Mouse (Mus musculus) hindbrain, postnatal 0 days (tissue): ENCODE data around the gene Akp3. TPM values are rescaled to one million over a fixed set of nuclear protein-coding genes. Genes with fewer than 3 reads are reported as not detected.

ENCODE experiments used
- ATAC-seq: fragments of 200-750 bp; cut with Nextera tagmentation; 2 replicates; pipeline ENCODE4 v1.8.0; 2017; ENCODE audit warnings: mild to moderate bottlenecking, moderate TSS enrichment, moderate library complexity
- DNase-seq: peaks from one replicate; pipeline ENCODE4 v3.0.0-alpha.2; 2015; ENCODE audit warnings: low spot score
- H3K27ac ChIP-seq: fragments of 300-500 bp; sonication (generic); 2 replicates; pipeline ENCODE4 v1.5.1; 2014; ENCODE audit warnings: mild to moderate bottlenecking
- H3K27me3 ChIP-seq: fragments of 300-500 bp; sonication (generic); 2 replicates; pipeline ENCODE4 v1.6.1; 2014; ENCODE audit warnings: low read length, mixed read lengths; ENCODE audit not compliant: insufficient read depth
- H3K36me3 ChIP-seq: fragments of 300-500 bp; sonication (generic); 2 replicates; pipeline ENCODE4 v1.6.1; 2014; ENCODE audit warnings: low read length, mixed read lengths; ENCODE audit not compliant: insufficient read depth
- H3K4me1 ChIP-seq: fragments of 300-500 bp; sonication (generic); 2 replicates; pipeline ENCODE4 v1.6.1; 2014; ENCODE audit warnings: antibody characterized with exemption, low read length, mixed read lengths; ENCODE audit not compliant: insufficient read depth
- H3K4me2 ChIP-seq: fragments of 300-500 bp; sonication (generic); 2 replicates; pipeline ENCODE4 v1.6.1; 2014; ENCODE audit warnings: low read depth, mild to moderate bottlenecking, low read length, moderate library complexity, mixed read lengths
- H3K4me3 ChIP-seq: fragments of 300-500 bp; sonication (generic); 2 replicates; pipeline ENCODE4 v1.5.1; 2014; ENCODE audit warnings: low read length
- H3K9ac ChIP-seq: fragments of 300-500 bp; sonication (generic); replicated peaks from 2 replicates; pipeline ENCODE4 v1.6.1; 2014; ENCODE audit warnings: mild to moderate bottlenecking, low read length, moderate library complexity, mixed read lengths
- H3K9me3 ChIP-seq: fragments of 300-500 bp; sonication (generic); 2 replicates; pipeline ENCODE4 v1.6.1; 2016; ENCODE audit warnings: low read length, mixed read lengths
- CTCF ChIP-seq: IDR thresholded peaks from 2 replicates; pipeline ENCODE4 v1.5.1; 2016; ENCODE audit warnings: antibody characterized with exemption, control low read depth, low read depth
- WGBS: fragments of 180-500 bp; shearing (Covaris S2); extraction: QIAGEN DNeasy Blood & Tissue Kit; methylation state at CpG from one replicate; pipeline ENCODE4 v1.1.7; 2014; 5-methylcytosine and 5-hydroxymethylcytosine counted together
- polyA plus RNA-seq: library from polyadenylated mRNA; unstranded; fragments of >200 nt; fragmentation: Nextera tagmentation; extraction: Ambion mirVana; gene quantifications from 2 replicates; pipeline ENCODE4 v1.2.1, GENCODE M21; 2015
- total RNA-seq: library from RNA; depleted of rRNA; stranded (reverse); fragments of >200 nt; gene quantifications from 2 replicates; pipeline ENCODE4 v1.2.3, GENCODE M21; 2014

Gene Akp3
- total and polyA plus RNA-seq, 2 experiments from 2014 or later, result not detected

GRCm38 (mm10) chr1:87153776-87154500, 29.2 kb downstream of the Akp3 start:
- peak; percentile 36; the same call in 1 of the 2 replicates for ATAC-seq
- H3K27me3 ChIP-seq, result peaks cover 59% of the 10 kb centered on the region
- peak overlapping the region; percentile 65 for H3K4me2 ChIP-seq
- no peaks in the 10 kb centered on the region for H3K36me3 ChIP-seq
- H3K9ac ChIP-seq, result peak overlapping the region; percentile 28; the same call in 1 of the 2 replicates
- H3K4me3 ChIP-seq, result peak overlapping the region; percentile 45
- 1% methylated on average over 69 of the region's 72 CpGs for WGBS
- no peak overlapping the region for H3K27ac ChIP-seq
- peak; percentile 36 for DNase-seq
- no peak for TF ChIP-seq CTCF
- H3K4me1 ChIP-seq, result no peaks in the 10 kb centered on the region
- H3K9me3 ChIP-seq, result no peaks in the 10 kb centered on the region

GRCm38 (mm10) chr1:87154501-87155120, 29.8 kb downstream of the Akp3 start:
- Histone ChIP-seq H3K36me3 (no peaks in the 10 kb centered on the region), H3K4me1 (no peaks in the 10 kb centered on the region), H3K9me3 (no peaks in the 10 kb centered on the region), H3K27me3 (peaks cover 59% of the 10 kb centered on the region), H3K27ac (no peak overlapping the region), H3K4me2 (peak overlapping the region; percentile 65), H3K9ac (peak overlapping the region; percentile 28; the same call in 1 of the 2 replicates), H3K4me3 (peak overlapping the region; percentile 45)
- TF ChIP-seq CTCF, result peak; percentile 9; the same call in 1 of the 2 replicates
- DNase-seq (no peak), ATAC-seq (no peak)
- WGBS, result 2% methylated on average over 58 of the region's 58 CpGs

DNA sequence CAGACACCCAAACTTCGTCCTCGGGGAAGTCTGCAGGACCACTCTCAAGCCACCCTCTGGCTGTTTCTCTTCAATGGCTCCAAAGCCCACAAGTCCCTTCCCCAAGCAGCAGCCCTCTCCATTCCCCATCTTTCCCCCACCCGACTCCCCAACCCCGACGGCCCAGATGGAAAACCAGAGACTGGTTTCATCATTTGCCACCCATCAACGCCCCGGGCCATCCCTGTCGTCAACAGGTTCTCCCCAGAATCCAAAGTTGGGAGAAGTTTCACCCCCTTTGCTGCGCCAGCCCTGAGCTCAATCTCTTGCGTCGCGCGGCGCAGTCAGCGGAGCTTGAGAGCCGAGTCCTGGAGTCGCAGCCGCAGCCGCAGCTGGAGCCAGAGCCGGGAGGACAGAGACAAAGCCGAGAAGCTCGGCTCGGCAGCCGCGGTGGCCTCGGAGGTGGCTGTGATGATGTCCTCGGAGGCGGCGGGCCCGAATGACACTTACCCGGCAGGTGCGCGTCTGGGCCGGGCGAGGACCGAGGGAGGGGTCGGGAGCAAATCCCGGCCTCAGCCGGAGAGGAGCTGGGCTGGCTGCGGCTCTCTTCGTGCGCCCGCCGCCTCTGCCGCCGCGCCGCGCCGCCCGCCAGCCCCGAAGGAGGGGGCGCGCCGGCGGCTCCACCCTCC, 30.9 kb downstream of the Akp3 start:
- no peak for TF ChIP-seq CTCF
- no peak overlapping the region for H3K27ac ChIP-seq

DNA sequence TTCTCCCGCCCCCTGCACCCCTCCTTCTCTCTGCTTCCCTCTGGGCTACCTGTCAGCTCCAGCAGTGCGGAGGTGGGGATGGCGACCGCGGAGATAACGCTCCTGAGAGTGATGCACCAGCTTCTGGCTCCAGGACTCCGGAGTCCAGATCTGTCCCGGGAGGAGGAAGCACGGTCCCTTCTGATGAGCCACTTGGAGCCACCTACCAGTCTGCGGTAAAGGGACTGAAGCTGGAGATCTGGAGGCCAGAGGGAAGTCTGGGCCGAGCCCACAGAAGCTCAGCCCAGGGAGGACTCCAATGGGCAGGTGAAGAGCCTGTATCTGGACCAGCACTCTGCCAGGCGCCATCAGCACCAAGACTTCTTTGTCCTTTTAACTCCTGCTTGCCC, 31.4 kb downstream of the Akp3 start, which contains the start of gene Ecel1:
Gene Ecel1 (minus strand): TSS at position 323 of the 389 bp plus-strand sequence.
- Histone ChIP-seq H3K4me1 (no peaks in the 10 kb centered on the region), H3K9me3 (no peaks in the 10 kb centered on the region), H3K27ac (no peak within 1 kb of the TSS), H3K4me3 (peak within 1 kb of the TSS; percentile 45), H3K4me2 (peak within 1 kb of the TSS; percentile 65), H3K27me3 (peaks cover 58% of the 10 kb centered on the region), H3K9ac (peak within 1 kb of the TSS; percentile 41; the same call in 1 of the 2 replicates), H3K36me3 (no peaks in the 10 kb centered on the region)
- TF ChIP-seq CTCF, result no peak
- WGBS, result 4% methylated on average over 11 of the region's 12 CpGs
- no peak for ATAC-seq
- DNase-seq, result no peak

More for the DNA sequence above, 30.9 kb downstream of the Akp3 start:
- peak; percentile 47 for DNase-seq
- Histone ChIP-seq H3K36me3 (no peaks in the 10 kb centered on the region), H3K4me2 (peak overlapping the region; percentile 65), H3K4me3 (peak overlapping the region; percentile 45), H3K27me3 (peaks cover 59% of the 10 kb centered on the region), H3K9ac (peak overlapping the region; percentile 41; the same call in 1 of the 2 replicates), H3K4me1 (no peaks in the 10 kb centered on the region), H3K9me3 (no peaks in the 10 kb centered on the region)
- ATAC-seq, result peak; percentile 42
- under 1% methylated on average over 56 of the region's 56 CpGs for WGBS

DNA sequence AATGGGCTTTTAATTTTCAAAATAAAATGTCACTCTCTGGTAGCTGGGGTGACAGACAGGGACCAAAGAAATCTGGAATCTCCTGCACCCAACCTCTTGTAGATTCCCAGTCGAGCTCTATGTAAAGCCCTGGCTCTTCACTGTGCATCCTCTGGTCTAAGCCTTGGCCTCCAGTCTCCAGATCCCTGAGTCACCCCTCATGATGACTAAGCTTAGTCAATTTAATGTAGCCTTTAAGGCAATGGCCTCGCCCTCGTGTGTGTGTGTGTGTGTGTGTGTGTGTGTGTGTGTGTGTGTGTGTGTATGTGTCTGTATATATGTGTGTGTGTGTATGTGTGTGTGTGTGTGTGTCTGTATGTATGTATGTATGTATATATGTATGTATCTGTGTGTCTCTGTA, 34.6 kb downstream of the Akp3 start:
- DNase-seq, result no peak
- no peak for ATAC-seq
- no peak for TF ChIP-seq CTCF
- peaks cover 31% of the 10 kb centered on the region for H3K27me3 ChIP-seq
- no peak overlapping the region for H3K4me2 ChIP-seq
- 88% methylated on average over 3 of the region's 3 CpGs for WGBS
- no peaks in the 10 kb centered on the region for H3K36me3 ChIP-seq
- no peak overlapping the region for H3K4me3 ChIP-seq
- no peak overlapping the region for H3K9ac ChIP-seq
- no peaks in the 10 kb centered on the region for H3K9me3 ChIP-seq
- no peak overlapping the region for H3K27ac ChIP-seq
- no peaks in the 10 kb centered on the region for H3K4me1 ChIP-seq

DNA sequence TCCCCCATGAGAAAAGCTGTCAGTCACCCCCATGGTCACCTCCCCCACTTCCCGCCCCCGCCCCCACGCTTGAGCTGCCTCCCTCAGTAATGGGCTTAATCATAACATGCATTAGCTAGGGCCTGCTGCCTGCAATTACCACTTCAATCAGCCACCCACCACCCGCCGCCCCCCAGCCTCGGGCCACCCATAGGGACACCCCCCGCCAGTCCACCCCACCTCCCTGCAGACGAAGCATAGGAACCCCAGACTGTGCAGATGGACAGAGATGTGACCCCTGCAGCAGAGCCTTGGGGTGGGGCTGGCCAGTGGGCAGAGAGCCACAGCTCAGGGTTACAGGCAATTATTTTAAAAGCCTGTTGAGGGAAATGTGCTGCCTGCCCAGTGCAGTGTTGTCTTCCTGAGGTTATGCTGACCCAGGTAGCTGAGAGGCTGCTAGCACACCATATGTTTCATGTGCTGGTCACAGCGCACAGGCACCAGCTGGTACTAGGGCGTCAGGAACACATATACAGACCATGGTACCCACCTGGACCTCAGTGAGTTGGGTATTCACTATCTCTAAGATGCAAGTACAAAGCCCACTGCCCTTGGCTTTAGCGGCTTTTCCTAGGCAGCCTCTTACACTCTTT, 39.5 kb downstream of the Akp3 start:
- no peak for TF ChIP-seq CTCF
- DNase-seq (no peak), ATAC-seq (peak; percentile 46)
- Histone ChIP-seq H3K27ac (no peak overlapping the region), H3K36me3 (no peaks in the 10 kb centered on the region), H3K9ac (no peak overlapping the region), H3K27me3 (no peaks in the 10 kb centered on the region), H3K4me1 (no peaks in the 10 kb centered on the region), H3K4me2 (no peak overlapping the region), H3K4me3 (no peak overlapping the region), H3K9me3 (no peaks in the 10 kb centered on the region)
- 38% methylated on average over 11 of the region's 11 CpGs for WGBS
